Mouse (Mus musculus): ENCODE measurements around the gene Ltbp1.

DNA sequence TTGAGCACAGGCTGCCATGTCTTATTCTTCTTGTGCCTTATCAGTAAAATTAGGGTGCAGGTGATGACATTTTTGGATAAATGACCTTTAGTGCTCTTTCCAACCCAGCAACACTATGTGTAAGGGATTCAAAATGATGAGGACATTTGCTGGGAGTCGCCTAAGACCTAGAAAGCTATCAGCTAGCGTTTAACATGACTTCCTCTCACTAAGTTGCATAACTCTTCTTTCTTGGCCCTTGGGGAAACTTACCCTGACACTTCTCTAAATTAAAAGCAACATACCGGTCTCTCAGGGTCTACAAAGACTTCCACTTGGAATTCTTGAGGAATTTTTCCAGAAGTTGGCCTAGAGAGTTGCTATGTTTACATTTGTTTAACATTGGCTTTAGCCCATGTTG is 348.0 kb downstream of the Ltbp1 start:
- TF ChIP-seq CTCF (IDR thresholded peaks at IDR 0.05; ENCODE audit: extremely low read depth, insufficient read depth, insufficient read length, insufficient replicate concordance) (no peak), POLR2A (IDR thresholded peaks at IDR 0.05; ENCODE audit: low read depth, low read length) (no peak)

All from spleen, adult 2 months (tissue).